Mouse (Mus musculus): ENCODE results near the gene Ruvbl2.

DNA sequence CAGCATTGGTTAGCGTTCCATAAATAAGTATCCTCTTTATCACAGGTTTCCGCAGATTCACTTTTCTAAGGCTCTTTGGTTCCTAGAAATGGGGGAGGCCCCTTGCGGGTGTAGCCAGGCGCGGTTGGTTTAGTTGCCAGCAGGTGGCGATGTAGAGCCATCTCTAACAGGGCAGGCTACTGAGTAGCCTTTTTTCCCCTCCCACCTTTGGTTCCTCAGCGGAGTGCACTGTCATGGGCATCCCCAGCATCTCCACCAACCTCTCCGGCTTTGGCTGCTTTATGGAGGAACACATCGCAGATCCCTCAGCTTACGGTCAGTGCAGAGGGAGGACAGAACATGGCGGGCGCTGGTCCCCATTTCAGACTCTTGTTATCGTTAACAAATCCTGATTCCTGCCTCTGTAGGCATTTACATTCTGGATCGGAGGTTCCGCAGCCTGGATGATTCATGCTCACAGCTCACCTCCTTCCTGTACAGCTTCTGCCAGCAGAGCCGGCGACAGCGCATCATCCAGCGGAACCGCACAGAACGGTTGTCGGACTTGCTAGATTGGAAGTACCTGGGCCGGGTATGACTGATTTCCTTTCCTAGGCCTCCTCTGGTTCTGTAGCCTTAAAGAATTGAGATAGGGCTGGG, 13.6 kb upstream of the Ruvbl2 start:
- TF ChIP-seq CTCF (IDR thresholded peaks at IDR 0.05; ENCODE audit: borderline replicate concordance, extremely low read depth, insufficient read depth, insufficient read length) (peak; percentile 87), POLR2A (IDR thresholded peaks at IDR 0.05; ENCODE audit: borderline replicate concordance, extremely low read depth, insufficient read depth, insufficient read length, poor library complexity, severe bottlenecking) (no peak)
